Mouse (Mus musculus) ES-CJ7 (cell line): ENCODE results near the gene Ak4.

ENCODE experiments used
- DNase-seq: peaks from one replicate; pipeline ENCODE4 v3.0.0; 2011; ENCODE audit warnings: low read depth, low spot score

Gene Ak4

GRCm38 (mm10) chr4:101511768-101512521 is 92.9 kb downstream of the Ak4 start:
- no peak for DNase-seq

- DNase-seq, result no peak
Observed at GRCm38 (mm10) chr4:101513251-101513650, 94.2 kb downstream of the Ak4 start.

- no peak for DNase-seq
Observed at GRCm38 (mm10) chr4:101515853-101516252, 96.8 kb downstream of the Ak4 start.
